Mouse (Mus musculus): Measurements from ENCODE around the gene Imp3.

- TF ChIP-seq CTCF (IDR thresholded peaks at IDR 0.05; ENCODE audit: extremely low read depth, insufficient read depth, insufficient read length, insufficient replicate concordance) = no peak
- no peak for TF ChIP-seq POLR2A (IDR thresholded peaks at IDR 0.05; ENCODE audit: low read depth, low read length)
Observed at GRCm38 (mm10) chr9:56900571-56900970, 36.7 kb upstream of the Imp3 start.

Measured in spleen, adult 2 months (tissue).